Mouse (Mus musculus) urinary bladder, adult 18-20 months (tissue): ENCODE measurements at regions not wholly inside any gene's neighbourhood (a gene's known extent, or its start where the extent isn't known, plus 50 kb on each side); places are given as distances from the start of the nearest gene placed in this dataset.

Source experiments
- DNase-seq, 2 experiments: peaks; one replicate each; pipeline ENCODE4 v3.0.0; 2022; ENCODE audit warnings: low spot score in 2 of 2, mixed read lengths in 2 of 2

DNA sequence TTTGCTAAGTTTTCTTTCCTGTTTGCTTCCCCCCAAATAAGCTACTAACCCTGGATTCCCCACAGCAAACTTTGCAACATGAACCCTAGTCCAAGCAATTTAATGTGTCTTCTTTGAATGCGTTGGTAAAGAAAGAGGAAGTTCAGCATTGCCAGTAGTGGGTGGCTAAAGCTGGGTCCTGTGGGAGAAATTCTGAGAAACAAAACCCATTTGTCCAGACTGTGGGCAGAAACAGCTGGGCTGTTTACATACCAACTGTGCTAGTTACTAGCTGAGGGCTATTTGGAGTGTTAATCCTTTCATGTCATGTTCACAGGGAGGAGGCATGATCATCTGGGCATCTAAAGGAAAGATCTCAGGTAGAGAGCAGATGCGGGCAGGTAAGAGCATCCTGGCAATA lies 51.8 kb upstream of the 1190002N15Rik start:
- DNase-seq = no peak

GRCm38 (mm10) chr9:94604993-94605392 lies 64.7 kb upstream of the Slc9a9 start:
- DNase-seq = no peak

DNA sequence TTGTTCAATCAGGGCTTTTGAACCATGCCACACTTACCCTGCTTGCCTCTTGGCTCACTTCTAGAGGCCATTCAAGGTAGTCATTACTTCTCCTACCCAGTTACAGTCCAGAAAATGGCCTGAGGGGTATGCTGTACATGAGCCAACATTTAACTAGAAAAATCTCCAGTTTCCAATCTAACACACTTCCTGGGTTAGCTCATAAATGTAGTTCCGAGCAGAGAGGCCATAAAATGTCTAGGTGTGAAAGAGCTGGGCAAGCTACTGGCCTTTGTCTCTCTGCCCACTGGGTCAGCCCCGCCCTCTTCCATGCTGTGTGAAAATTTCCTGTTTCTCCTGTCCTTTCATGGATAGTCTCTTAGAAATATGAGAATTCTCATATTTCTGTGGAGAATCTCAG lies 63.3 kb upstream of the Slc9a9 start:
- DNase-seq = no peak

DNA sequence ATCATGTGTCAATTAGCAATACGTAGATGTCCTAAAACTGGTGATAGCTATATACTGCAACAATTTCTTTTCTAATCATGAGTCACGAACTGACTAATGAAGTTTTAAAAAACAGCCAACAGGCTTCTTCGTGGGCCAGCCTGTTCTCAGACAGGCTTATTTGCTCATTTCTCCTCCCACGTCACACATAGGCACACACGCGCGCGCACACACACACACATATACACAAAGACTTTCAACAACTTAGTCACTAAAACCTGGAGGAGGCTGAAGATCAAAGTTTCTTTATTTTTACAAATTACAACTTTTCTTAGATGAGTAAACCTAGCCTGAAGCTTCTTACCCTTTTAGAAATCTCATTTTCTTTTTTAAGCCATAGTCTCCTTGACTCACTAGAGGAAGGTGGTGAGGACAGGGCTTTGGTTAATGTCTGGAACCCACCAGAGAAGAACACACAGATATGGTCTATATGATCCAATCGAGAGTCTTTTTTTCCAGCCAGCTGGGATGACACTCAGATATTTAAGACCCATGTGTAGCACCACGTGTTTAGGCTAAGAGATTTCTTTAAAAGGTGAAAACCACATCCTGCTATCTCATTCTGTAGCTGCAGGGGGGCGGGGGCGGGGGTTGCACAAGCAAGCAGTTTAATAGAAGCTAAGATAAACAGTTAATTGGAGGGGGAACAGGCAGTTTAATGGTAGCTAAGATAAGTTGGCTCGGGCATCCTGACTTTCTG lies 62.5 kb upstream of the Slc9a9 start:
- no peak for DNase-seq

DNA sequence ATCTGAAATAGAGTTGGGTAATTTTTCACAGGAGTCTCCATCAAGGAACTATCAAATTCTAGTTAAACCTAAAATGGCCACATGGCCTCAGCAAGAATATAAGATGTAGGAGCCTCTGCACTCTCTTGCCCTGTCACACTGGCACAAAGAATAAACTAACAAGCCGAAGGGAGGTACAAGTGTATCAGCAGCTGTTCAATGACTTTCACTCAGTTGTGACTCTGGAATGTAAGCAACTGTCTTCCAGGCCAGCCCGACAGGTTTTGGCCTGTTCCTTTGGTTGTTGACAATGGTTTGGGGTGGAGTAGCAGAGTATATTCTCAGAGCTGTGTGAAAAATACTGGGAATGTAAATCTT lies 62.0 kb upstream of the Slc9a9 start:
- DNase-seq = peak in 1 of 2 experiments; percentile 8

- no peak for DNase-seq
Measured at GRCm38 (mm10) chr9:94610101-94610500, 59.6 kb upstream of the Slc9a9 start.

DNA sequence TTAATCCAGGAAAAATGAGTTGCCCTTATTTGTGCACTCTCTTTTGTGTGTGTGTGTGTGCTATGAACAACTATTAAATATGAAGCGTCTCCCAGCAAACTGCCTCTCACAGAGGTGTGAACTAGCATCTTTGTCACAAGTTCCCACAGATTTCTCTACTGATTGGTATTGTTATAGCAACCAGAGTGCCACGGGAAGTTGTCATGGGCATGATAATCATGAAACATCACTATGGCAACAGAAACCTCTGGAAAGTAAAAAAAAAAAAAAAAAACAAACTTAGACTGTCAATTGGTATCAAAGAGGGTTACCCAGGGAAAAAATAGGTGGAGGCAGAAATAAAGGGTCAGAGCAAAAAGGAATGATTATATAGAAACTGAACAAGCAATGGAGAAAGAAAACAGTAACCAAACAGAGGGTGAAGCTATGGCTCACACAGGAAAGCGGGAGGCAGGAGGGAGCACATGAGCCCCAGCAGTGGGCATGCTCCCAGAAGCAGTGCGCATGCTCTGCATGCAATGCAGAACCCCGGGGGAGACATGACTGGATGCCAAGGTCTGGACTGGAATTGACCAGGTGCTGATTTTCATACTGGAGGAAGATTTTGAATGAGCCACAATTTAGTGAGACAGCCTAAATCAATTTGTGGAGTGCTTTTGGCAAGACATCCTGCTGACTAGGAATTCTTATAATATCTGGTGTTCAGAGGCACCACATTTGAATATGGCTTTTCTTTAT lies 58.9 kb upstream of the Slc9a9 start:
- no peak for DNase-seq

DNA sequence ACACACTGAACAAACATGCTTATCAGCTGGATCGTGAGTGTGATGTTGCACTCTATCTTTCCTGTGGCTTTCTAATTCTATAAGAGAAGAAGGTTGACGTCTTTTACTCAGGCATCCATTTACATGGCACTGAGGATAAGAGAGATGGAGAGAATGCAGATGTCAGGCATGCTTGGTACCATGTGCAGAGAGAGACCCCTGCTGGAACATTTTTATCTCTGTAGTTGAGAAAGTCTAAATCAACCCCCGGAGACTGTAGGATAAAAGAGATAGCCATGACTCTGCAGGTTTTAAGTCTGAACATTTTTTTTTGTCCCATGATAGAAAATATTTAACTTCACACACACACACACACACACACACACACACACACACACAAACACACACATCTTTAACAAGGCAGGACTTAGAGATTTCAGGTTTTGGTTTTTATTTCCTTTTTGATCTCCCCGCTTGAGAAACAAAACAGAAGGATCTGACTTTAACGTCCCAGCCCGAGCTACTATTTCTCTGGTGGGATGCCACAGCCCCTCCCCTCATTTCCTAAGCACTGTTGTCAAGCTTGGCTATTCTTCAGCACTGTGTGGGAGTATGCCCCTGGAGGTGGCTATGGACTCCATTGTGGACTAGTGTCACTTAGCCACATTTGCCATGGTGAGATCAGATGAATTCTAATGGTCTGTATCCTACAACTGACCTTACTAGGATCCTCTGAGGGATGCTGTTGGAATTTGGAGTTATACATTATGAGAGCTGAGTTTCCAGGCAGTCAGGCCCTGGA lies 55.6 kb upstream of the Slc9a9 start:
- DNase-seq = no peak

- DNase-seq = no peak
Measured at GRCm38 (mm10) chr9:94615205-94615604, 54.5 kb upstream of the Slc9a9 start.

DNA sequence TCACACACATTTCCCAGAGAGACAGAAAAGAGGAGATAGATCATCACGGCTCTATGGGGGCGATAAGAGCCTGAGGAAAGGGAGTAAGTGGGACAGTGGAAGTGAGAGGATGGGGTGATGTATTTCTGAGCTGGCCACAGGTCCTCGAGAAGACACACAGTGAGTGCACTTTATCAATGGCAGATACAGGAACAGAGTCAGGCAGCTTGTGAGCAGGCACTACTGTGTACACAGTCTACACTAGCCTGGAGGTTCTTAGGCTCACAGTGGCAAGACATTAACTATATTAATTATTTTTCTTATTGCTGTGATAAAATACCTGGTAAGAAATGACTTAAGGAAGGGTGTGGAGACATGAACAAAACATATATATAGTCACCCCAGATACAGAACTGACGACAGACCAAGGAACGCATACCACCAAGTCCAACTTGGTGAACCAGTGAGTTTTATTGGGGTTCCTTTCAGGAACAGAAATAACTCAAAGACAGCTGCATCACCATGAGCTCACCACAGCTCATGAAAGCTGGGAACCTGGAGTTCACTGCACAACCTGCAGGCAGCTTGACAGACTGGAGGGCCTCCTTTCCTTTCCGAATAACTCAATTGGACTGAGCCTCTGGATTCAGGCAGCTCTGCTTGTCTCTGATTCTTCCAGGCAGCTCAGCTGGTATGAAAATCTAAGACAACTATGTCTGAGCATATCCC lies 51.5 kb upstream of the Slc9a9 start:
- no peak for DNase-seq
